Mouse (Mus musculus) thymus, adult 2 months (tissue): Measurements from ENCODE around the gene Aldh4a1.

Experiments
- CTCF ChIP-seq: fragments of 200-500 bp; IDR thresholded peaks from 2 replicates; pipeline ENCODE4 v1.5.1; 2012; ENCODE audit warnings: mild to moderate bottlenecking, control low read depth, low read length, moderate library complexity, borderline replicate concordance; ENCODE audit not compliant: control insufficient read depth, poor library complexity, insufficient read depth; ENCODE audit errors: extremely low read depth
- POLR2A ChIP-seq: fragments of 200-500 bp; IDR thresholded peaks from 2 replicates; pipeline ENCODE4 v1.6.1; 2012; ENCODE audit warnings: mild to moderate bottlenecking, low read length, control low read depth, moderate library complexity; ENCODE audit not compliant: control insufficient read depth, poor library complexity, insufficient read depth; ENCODE audit errors: extremely low read depth

GRCm38 (mm10) chr4:139594062-139594461 lies 28.6 kb upstream of the Aldh4a1 start:
- TF ChIP-seq CTCF (no peak), POLR2A (no peak)
